Mouse (Mus musculus): Measurements from ENCODE around the gene Gnaz. TPM values are rescaled to one million over a fixed set of nuclear protein-coding genes. Genes with fewer than 3 reads are reported as not detected.
"Not testable (repeated sequence)": the region's sequence is repeated elsewhere in the genome, so short reads cannot be mapped to it uniquely, and the experiment has no call there.

Gene Gnaz
- total and polyA plus RNA-seq, 2 experiments from 2014 or later, result 106 to 140 TPM

DNA sequence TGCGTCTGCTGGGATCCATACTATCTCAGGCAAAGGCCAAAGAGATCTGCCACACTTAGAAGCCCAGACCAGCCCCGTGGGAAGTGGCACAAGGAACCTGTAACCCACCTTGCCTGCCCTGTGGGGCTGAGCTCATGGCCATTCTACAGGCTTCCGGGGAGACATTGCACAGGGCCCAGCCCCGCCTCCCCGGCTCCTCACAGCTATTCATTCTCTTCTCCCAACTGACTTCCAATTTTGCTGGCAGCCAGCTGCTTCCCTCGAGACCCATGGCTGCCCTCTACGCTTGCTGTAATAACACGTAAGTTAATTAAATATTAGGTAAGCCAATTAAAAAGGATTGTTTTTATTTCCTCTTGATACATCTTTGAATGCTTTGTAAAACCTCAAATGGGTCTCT is 59.5 kb downstream of the Gnaz start:
- Histone ChIP-seq H3K36me3 (ENCODE audit: insufficient read depth) (no peaks in the 10 kb centered on the region), H3K9ac (no peak overlapping the region), H3K4me1 (ENCODE audit: insufficient read depth) (no peaks in the 10 kb centered on the region), H3K4me3 (ENCODE audit: low read depth, low read length) (no peak overlapping the region), H3K4me2 (ENCODE audit: low read depth) (no peak overlapping the region), H3K27me3 (ENCODE audit: insufficient read depth, low read length) (no peaks in the 10 kb centered on the region), H3K9me3 (ENCODE audit: low read length) (no peaks in the 10 kb centered on the region), H3K27ac (ENCODE audit: low read depth, low read length) (no peak overlapping the region)
- TF ChIP-seq CTCF (IDR thresholded peaks at IDR 0.05; ENCODE audit: low read depth), result no peak
- ATAC-seq (no peak), DNase-seq (no peak)
- WGBS, result 45% methylated on average over 8 of the region's 8 CpGs

DNA sequence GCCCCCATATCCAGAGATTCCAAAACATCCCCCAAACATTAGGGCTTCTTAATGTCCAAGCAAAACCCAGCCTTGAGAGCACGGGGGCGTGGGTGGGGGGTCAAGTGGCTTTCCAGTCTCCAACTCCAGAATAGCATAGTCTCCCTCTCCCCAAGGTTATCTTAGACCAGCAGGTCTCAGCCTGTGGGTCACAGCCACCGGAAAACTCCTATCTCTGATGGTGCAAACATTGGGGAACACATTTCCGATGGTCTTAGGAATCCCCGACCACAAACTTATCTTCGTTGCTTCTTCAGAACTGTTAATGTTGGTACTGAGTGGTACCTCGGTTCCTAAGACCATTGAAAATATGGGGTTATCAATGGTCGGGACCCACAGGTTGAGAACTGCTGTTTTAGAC is 61.8 kb downstream of the Gnaz start:
- H3K4me3 ChIP-seq (ENCODE audit: low read depth, low read length), result no peak overlapping the region
- DNase-seq, result no peak
- WGBS, result 91% methylated on average over 8 of the region's 8 CpGs
- H3K9me3 ChIP-seq (ENCODE audit: low read length), result no peaks in the 10 kb centered on the region
- peaks cover 12% of the 10 kb centered on the region; the same call in 1 of the 2 replicates for H3K4me1 ChIP-seq (ENCODE audit: insufficient read depth)
- no peak overlapping the region for H3K27ac ChIP-seq (ENCODE audit: low read depth, low read length)
- H3K27me3 ChIP-seq (ENCODE audit: insufficient read depth, low read length), result no peaks in the 10 kb centered on the region
- H3K36me3 ChIP-seq (ENCODE audit: insufficient read depth), result no peaks in the 10 kb centered on the region
- H3K4me2 ChIP-seq (ENCODE audit: low read depth), result no peak overlapping the region
- no peak for TF ChIP-seq CTCF (IDR thresholded peaks at IDR 0.05; ENCODE audit: low read depth)
- no peak for ATAC-seq
- H3K9ac ChIP-seq, result no peak overlapping the region

DNA sequence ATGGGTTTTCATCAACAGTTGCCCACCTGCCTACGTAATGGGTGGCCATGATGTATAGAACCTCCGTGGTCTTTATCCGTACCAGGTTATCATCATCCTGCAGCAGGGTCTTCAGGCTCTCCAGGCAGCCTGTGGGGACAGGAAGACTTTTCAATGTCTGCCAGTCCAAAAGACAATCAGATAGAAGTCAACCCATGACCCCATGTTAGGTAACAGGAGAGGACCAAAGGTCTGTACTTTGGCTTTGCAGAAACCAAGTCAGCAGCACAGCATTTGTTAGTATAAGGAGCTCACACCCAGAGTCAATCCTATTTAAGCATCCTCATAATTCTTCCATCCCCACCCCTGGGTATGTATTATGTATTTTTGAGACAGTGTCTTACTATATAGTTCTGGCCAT is 62.7 kb downstream of the Gnaz start:
- no peaks in the 10 kb centered on the region for H3K9me3 ChIP-seq (ENCODE audit: low read length)
- ATAC-seq (no peak), DNase-seq (no peak)
- H3K9ac ChIP-seq, result no peak overlapping the region
- no peaks in the 10 kb centered on the region for H3K36me3 ChIP-seq (ENCODE audit: insufficient read depth)
- H3K27me3 ChIP-seq (ENCODE audit: insufficient read depth, low read length), result no peaks in the 10 kb centered on the region
- H3K4me1 ChIP-seq (ENCODE audit: insufficient read depth), result peaks cover 12% of the 10 kb centered on the region; the same call in 1 of the 2 replicates
- WGBS, result 94% methylated on average over 3 of the region's 3 CpGs
- no peak for TF ChIP-seq CTCF (IDR thresholded peaks at IDR 0.05; ENCODE audit: low read depth)
- H3K27ac ChIP-seq (ENCODE audit: low read depth, low read length), result no peak overlapping the region
- no peak overlapping the region for H3K4me2 ChIP-seq (ENCODE audit: low read depth)
- no peak overlapping the region for H3K4me3 ChIP-seq (ENCODE audit: low read depth, low read length)

DNA sequence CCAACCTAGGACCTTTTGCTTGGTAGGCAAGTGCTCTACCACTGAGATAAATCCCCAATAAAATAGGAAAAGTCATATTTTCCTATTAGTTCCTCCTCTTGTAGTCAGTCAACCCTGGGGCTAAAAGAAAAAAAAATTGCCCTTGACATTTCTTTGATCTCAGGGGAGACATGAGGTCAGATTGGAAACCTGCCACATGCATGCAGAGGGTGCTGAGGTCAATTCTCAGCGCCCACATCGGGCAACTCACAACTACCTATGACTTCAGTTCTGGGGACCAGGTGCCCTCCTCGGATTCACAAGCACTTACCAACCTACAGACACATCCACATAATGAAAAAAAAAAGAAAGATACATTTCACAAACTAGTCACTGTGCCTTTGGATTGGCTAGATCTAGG is 63.3 kb downstream of the Gnaz start:
- Histone ChIP-seq H3K27me3 (ENCODE audit: insufficient read depth, low read length) (no peaks in the 10 kb centered on the region), H3K4me2 (ENCODE audit: low read depth) (no peak overlapping the region), H3K4me3 (ENCODE audit: low read depth, low read length) (no peak overlapping the region), H3K36me3 (ENCODE audit: insufficient read depth) (no peaks in the 10 kb centered on the region), H3K9me3 (ENCODE audit: low read length) (no peaks in the 10 kb centered on the region), H3K4me1 (ENCODE audit: insufficient read depth) (peaks cover 12% of the 10 kb centered on the region; the same call in 1 of the 2 replicates), H3K27ac (ENCODE audit: low read depth, low read length) (no peak overlapping the region), H3K9ac (no peak overlapping the region)
- WGBS, result 89% methylated on average over 3 of the region's 3 CpGs
- ATAC-seq (no peak), DNase-seq (no peak)
- no peak for TF ChIP-seq CTCF (IDR thresholded peaks at IDR 0.05; ENCODE audit: low read depth)

DNA sequence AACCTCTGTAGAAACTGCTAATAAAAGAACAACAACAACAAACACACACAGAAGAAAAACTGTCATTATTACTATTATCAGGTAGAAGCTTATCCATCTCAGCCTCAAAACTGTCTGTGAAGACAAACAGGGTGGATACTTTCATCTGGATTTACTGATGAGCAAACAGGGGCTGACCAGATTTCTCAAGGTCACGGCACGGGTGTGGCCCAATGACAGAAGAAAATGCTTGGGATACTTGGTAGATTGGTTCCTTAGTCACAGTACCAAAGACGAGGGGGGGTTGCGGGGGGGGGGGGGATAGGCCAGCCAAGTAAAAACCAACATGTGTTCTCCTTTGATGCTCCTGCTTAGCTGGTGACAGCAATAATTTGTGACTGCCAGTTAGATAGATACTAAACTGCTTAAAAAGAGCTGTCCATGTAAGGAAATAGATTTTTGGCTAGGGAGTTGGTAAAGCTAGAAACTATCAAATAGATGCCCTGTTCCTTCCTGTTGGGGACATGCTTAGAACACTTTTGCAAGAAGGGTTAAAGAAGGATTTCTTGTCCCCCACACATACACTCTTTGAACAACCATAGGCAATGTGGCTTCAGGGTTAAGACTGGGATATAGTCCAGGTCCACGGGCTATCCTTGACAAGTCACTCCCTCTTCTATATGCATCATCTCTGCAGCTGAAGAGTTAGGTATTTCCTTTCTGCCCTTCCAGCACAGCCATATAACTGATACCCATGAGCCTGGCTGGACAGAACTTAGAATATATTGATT is 64.6 kb downstream of the Gnaz start:
- no peak for ATAC-seq
- no peak for TF ChIP-seq CTCF (IDR thresholded peaks at IDR 0.05; ENCODE audit: low read depth)
- Histone ChIP-seq H3K9me3 (ENCODE audit: low read length) (no peaks in the 10 kb centered on the region), H3K4me1 (ENCODE audit: insufficient read depth) (peaks cover 12% of the 10 kb centered on the region; the same call in 1 of the 2 replicates), H3K36me3 (ENCODE audit: insufficient read depth) (no peaks in the 10 kb centered on the region), H3K27ac (ENCODE audit: low read depth, low read length) (no peak overlapping the region), H3K4me2 (ENCODE audit: low read depth) (no peak overlapping the region), H3K27me3 (ENCODE audit: insufficient read depth, low read length) (no peaks in the 10 kb centered on the region), H3K9ac (no peak overlapping the region), H3K4me3 (ENCODE audit: low read depth, low read length) (no peak overlapping the region)
- DNase-seq, result no peak
- 74% methylated on average over 5 of the region's 5 CpGs for WGBS

DNA sequence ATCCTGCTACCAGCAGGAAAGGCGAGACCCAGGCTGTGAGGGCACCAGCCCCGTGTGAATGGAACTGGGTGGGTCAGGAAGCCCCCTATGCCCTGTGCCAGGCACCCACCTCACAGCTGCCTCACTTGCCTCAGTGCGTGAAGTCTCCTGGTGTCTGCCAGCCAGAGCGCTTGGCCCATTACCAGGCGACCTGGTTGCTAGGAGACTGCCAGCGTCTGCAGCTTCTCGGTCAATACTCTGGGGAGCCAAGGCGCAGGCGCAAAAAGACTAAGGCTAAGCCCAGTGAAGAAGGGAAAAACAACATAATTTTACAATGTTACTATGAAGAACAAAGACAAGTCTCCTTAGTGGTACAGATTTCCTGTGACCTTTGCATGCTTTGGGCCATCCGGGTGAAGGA is 65.4 kb downstream of the Gnaz start, which contains the start of gene Rsph14:
Gene Rsph14 (minus strand): TSS at position 192 of the 400 bp plus-strand sequence.
- Histone ChIP-seq H3K27ac (ENCODE audit: low read depth, low read length) (no peak within 1 kb of the TSS), H3K4me3 (ENCODE audit: low read depth, low read length) (no peak within 1 kb of the TSS), H3K9ac (peak within 1 kb of the TSS; percentile 31; the same call in 1 of the 2 replicates), H3K27me3 (ENCODE audit: insufficient read depth, low read length) (no peaks in the 10 kb centered on the region), H3K36me3 (ENCODE audit: insufficient read depth) (no peaks in the 10 kb centered on the region), H3K4me1 (ENCODE audit: insufficient read depth) (peaks cover 15% of the 10 kb centered on the region), H3K9me3 (ENCODE audit: low read length) (no peaks in the 10 kb centered on the region), H3K4me2 (ENCODE audit: low read depth) (peak within 1 kb of the TSS; percentile 42)
- WGBS, result 10% methylated on average over 10 of the region's 10 CpGs
- TF ChIP-seq CTCF (IDR thresholded peaks at IDR 0.05; ENCODE audit: low read depth), result no peak
- DNase-seq, result peak; percentile 89
- peak; percentile 58 for ATAC-seq

DNA sequence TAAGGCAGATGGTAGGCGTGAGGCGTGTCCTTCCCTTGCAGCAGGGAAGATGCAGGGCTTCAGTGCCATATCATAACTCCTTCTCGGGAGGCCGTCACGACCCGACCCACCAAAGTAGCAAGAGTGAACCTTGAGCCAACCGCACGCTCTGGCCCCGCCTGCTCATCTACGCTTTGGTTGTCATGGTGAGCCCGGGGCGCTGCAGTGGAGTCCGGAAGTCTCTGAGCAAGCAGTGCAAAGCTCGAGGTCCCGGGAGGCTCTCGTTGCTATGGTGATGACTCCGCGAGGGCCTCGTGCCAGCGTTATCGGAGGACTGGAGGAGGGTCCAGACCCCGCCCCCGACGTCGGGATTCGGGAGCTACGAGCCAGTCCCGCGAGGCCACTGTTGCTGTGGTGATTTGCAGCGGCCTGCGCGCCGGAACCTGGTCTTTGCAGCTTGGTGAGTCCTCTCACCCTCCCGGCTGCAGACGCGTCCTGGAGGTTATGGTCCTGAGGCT is 70.0 kb downstream of the Gnaz start, which contains the start of gene Rab36:
Gene Rab36 (plus strand): TSS at position 176 of the 497 bp plus-strand sequence.
- H3K4me1 ChIP-seq (ENCODE audit: insufficient read depth), result peaks cover 20% of the 10 kb centered on the region

DNA sequence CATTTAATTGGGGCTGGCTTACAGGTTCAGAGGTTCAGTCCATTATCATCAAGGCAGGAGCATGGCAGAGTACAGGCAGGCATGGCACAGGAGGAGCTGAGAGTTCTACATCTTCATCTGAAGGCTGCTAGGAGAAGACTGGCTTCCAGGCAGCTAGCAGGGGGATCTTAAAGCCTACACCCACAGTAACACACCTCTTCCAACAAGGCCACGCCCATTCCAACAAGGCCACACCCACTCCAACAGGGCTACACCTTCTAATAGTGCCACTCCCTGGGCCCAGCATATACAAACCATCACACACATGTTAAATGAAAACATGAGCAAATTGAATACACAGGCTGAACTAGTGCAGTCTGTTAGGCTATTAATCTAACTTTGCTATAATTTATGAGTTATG is 75.1 kb downstream of the Gnaz start:
- H3K27ac ChIP-seq (ENCODE audit: low read depth, low read length); H3K4me2 ChIP-seq (ENCODE audit: low read depth); H3K4me3 ChIP-seq (ENCODE audit: low read depth, low read length); H3K27me3 ChIP-seq (ENCODE audit: insufficient read depth, low read length); H3K9me3 ChIP-seq (ENCODE audit: low read length); DNase-seq; ATAC-seq; H3K4me1 ChIP-seq (ENCODE audit: insufficient read depth); H3K9ac ChIP-seq: not testable (repeated sequence)
- H3K36me3 ChIP-seq (ENCODE audit: insufficient read depth), result peaks cover 24% of the 10 kb centered on the region; the same call in 1 of the 2 replicates
- 14% methylated on average over 1 of the region's 1 CpGs for WGBS

More for the DNA sequence above, 70.0 kb downstream of the Gnaz start, which contains the start of gene Rab36:
- peak within 1 kb of the TSS; percentile 77 for H3K4me2 ChIP-seq (ENCODE audit: low read depth)
- peak within 1 kb of the TSS; percentile 63 for H3K9ac ChIP-seq
- peak within 1 kb of the TSS; percentile 79 for H3K27ac ChIP-seq (ENCODE audit: low read depth, low read length)
- WGBS, result under 1% methylated on average over 36 of the region's 36 CpGs
- no peaks in the 10 kb centered on the region for H3K9me3 ChIP-seq (ENCODE audit: low read length)
- DNase-seq, result peak; percentile 95
- ATAC-seq, result peak; percentile 94
- no peak for TF ChIP-seq CTCF (IDR thresholded peaks at IDR 0.05; ENCODE audit: low read depth)
- no peaks in the 10 kb centered on the region for H3K27me3 ChIP-seq (ENCODE audit: insufficient read depth, low read length)
- no peaks in the 10 kb centered on the region for H3K36me3 ChIP-seq (ENCODE audit: insufficient read depth)
- H3K4me3 ChIP-seq (ENCODE audit: low read depth, low read length), result peak within 1 kb of the TSS; percentile 48

All from forebrain, postnatal 0 days (tissue).